Mouse (Mus musculus) left cerebral cortex, postnatal 4 days (tissue): ENCODE measurements at regions not wholly inside any gene's neighbourhood (a gene's known extent, or its start where the extent isn't known, plus 50 kb on each side); places are given as distances from the start of the nearest gene placed in this dataset.
A peak's percentile ranks its signal among the peaks of the same experiment; 100 is the strongest.

Experiments
- DNase-seq: peaks from one replicate; pipeline ENCODE4 v3.0.0-alpha.2; 2022
- intact Hi-C: fragments of 180-260 bp; cut with DNase I; formaldehyde crosslinking; loops from one replicate; pipeline ENCODE4 v1.15.1; 2025

GRCm38 (mm10) chr4:98282275-98282674 is 100.8 kb downstream of the Tm2d1 start:
- intact Hi-C loops, result no loop called here
- DNase-seq, result no peak

- no peak for DNase-seq
- intact Hi-C loops, result no loop called here
These were observed 124.8 kb downstream of the Tm2d1 start for GRCm38 (mm10) chr4:98258336-98258735.

- intact Hi-C loops, result no loop called here
- DNase-seq, result peak; percentile 13
These were observed 125.4 kb downstream of the Tm2d1 start for GRCm38 (mm10) chr4:98257711-98258110.

GRCm38 (mm10) chr4:98254856-98255853 is 128.0 kb downstream of the Tm2d1 start:
- DNase-seq, result peak; percentile 74
- intact Hi-C loops, result no loop called here

GRCm38 (mm10) chr4:98243941-98244929 is 138.9 kb downstream of the Tm2d1 start:
- intact Hi-C loops, result no loop called here
- peak; percentile 59 for DNase-seq

GRCm38 (mm10) chr4:98243502-98243901 is 139.6 kb downstream of the Tm2d1 start:
- DNase-seq, result peak; percentile 77
- intact Hi-C loops, result no loop called here

- intact Hi-C loops, result no loop called here
- DNase-seq, result no peak
These were observed 141.2 kb downstream of the Tm2d1 start for GRCm38 (mm10) chr4:98241921-98242320.

- no peak for DNase-seq
- intact Hi-C loops, result no loop called here
These were observed 142.8 kb downstream of the Tm2d1 start for GRCm38 (mm10) chr4:98240289-98240688.

- intact Hi-C loops, result no loop called here
- DNase-seq, result no peak
These were observed 145.0 kb downstream of the Tm2d1 start for GRCm38 (mm10) chr4:98238075-98238474.

- no peak for DNase-seq
- intact Hi-C loops, result no loop called here
These were observed 145.6 kb downstream of the Tm2d1 start for GRCm38 (mm10) chr4:98237475-98237874.

- DNase-seq, result no peak
- intact Hi-C loops, result no loop called here
These were observed 146.9 kb downstream of the Tm2d1 start for GRCm38 (mm10) chr4:98236006-98236783.

- DNase-seq, result no peak
- intact Hi-C loops, result no loop called here
These were observed 154.9 kb downstream of the Tm2d1 start for GRCm38 (mm10) chr4:98228193-98228592.

- intact Hi-C loops, result no loop called here
These were observed 158.7 kb downstream of the Tm2d1 start for GRCm38 (mm10) chr4:98224366-98224765.

GRCm38 (mm10) chr4:98223429-98223828 is 159.7 kb downstream of the Tm2d1 start:
- no peak for DNase-seq
- intact Hi-C loops, result no loop called here

More at GRCm38 (mm10) chr4:98224366-98224765, 158.7 kb downstream of the Tm2d1 start:
- DNase-seq, result no peak

- DNase-seq, result no peak
- intact Hi-C loops, result no loop called here
These were observed 161.5 kb downstream of the Tm2d1 start for GRCm38 (mm10) chr4:98221566-98221965.

GRCm38 (mm10) chr4:98215218-98215617 is 167.9 kb downstream of the Tm2d1 start:
- intact Hi-C loops, result no loop called here
- peak; percentile 53 for DNase-seq

- no peak for DNase-seq
These were observed 175.7 kb downstream of the Tm2d1 start for GRCm38 (mm10) chr4:98207446-98207845.

GRCm38 (mm10) chr4:98206245-98206970 is 176.7 kb downstream of the Tm2d1 start:
- no peak for DNase-seq
- intact Hi-C loops, result no loop called here

More at GRCm38 (mm10) chr4:98207446-98207845, 175.7 kb downstream of the Tm2d1 start:
- intact Hi-C loops, result no loop called here

GRCm38 (mm10) chr4:98203129-98203528 is 180.0 kb downstream of the Tm2d1 start:
- no peak for DNase-seq
- intact Hi-C loops, result no loop called here

- intact Hi-C loops, result no loop called here
- no peak for DNase-seq
These were observed 180.9 kb downstream of the Tm2d1 start for GRCm38 (mm10) chr4:98202232-98202631.
